Mouse (Mus musculus): ENCODE data around the gene Eif1.
"Not testable (repeated sequence)": the region's sequence is repeated elsewhere in the genome, so short reads cannot be mapped to it uniquely, and the experiment has no call there.

Eif1 gene

GRCm38 (mm10) chr11:100355151-100355951 is 35.7 kb downstream of the Eif1 start:
- peak; percentile 45 for DNase-seq

- peak; percentile 79 for DNase-seq
These were observed 36.5 kb downstream of the Eif1 start, which contains the start of gene Hap1 for GRCm38 (mm10) chr11:100355972-100356818. TSS of gene Hap1 (minus strand) at chr11:100356128.

- no peak for DNase-seq
These were observed 37.1 kb downstream of the Eif1 start for GRCm38 (mm10) chr11:100356819-100357211.

GRCm38 (mm10) chr11:100357408-100357807 is 37.7 kb downstream of the Eif1 start:
- DNase-seq = peak; percentile 22

- no peak for DNase-seq
These were observed 40.5 kb downstream of the Eif1 start for GRCm38 (mm10) chr11:100360175-100360574.

GRCm38 (mm10) chr11:100361059-100361458 is 41.4 kb downstream of the Eif1 start:
- DNase-seq = not testable (repeated sequence)

- peak; percentile 80 for DNase-seq
These were observed 42.7 kb downstream of the Eif1 start for GRCm38 (mm10) chr11:100362209-100362978.

GRCm38 (mm10) chr11:100362979-100363562 is 43.4 kb downstream of the Eif1 start:
- DNase-seq = peak; percentile 74

GRCm38 (mm10) chr11:100369145-100369544 is 49.5 kb downstream of the Eif1 start:
- no peak for DNase-seq

GRCm38 (mm10) chr11:100369822-100370221 is 50.1 kb downstream of the Eif1 start:
- no peak for DNase-seq
